Mouse (Mus musculus) liver, adult 2 months (tissue): ENCODE measurements around the gene Iqgap2. TPM values are rescaled to one million over a fixed set of nuclear protein-coding genes. Genes with fewer than 3 reads are reported as not detected.

ENCODE experiments used
- DNase-seq: peaks from one replicate; pipeline ENCODE4 v3.0.0-alpha.2; 2011; ENCODE audit warnings: low read depth, low spot score; ENCODE audit errors: extremely low read depth
- H3K27ac ChIP-seq: fragments of 200-500 bp; replicated peaks from 2 replicates; pipeline ENCODE4 v1.5.1; 2012; ENCODE audit warnings: low read depth, mild to moderate bottlenecking, control low read depth, inconsistent platforms, low read length; ENCODE audit not compliant: insufficient read depth
- H3K27me3 ChIP-seq: fragments of 200-500 bp; 2 replicates; pipeline ENCODE4 v1.6.1; 2012; ENCODE audit warnings: mild to moderate bottlenecking, moderate library complexity, low read length, inconsistent platforms; ENCODE audit not compliant: control insufficient read depth, insufficient read depth
- H3K36me3 ChIP-seq: fragments of 200-500 bp; 2 replicates; pipeline ENCODE4 v1.6.1; 2012; ENCODE audit warnings: low read length, inconsistent platforms; ENCODE audit not compliant: control insufficient read depth, insufficient read depth
- H3K4me1 ChIP-seq: fragments of 200-500 bp; 2 replicates; pipeline ENCODE4 v1.6.1; 2011; ENCODE audit warnings: low read length; ENCODE audit not compliant: control insufficient read depth, insufficient read depth
- H3K4me3 ChIP-seq: fragments of 200-500 bp; 2 replicates; pipeline ENCODE4 v1.5.1; 2011; ENCODE audit warnings: low read depth, mild to moderate bottlenecking, control low read depth, low read length, moderate library complexity; ENCODE audit not compliant: insufficient read depth
- H3K79me2 ChIP-seq: fragments of 200-500 bp; 2 replicates; pipeline ENCODE4 v1.6.1; 2012; ENCODE audit warnings: inconsistent platforms, mild to moderate bottlenecking, low read length, moderate library complexity; ENCODE audit not compliant: control insufficient read depth, insufficient read depth
- H3K9ac ChIP-seq: fragments of 200-500 bp; 2 replicates; pipeline ENCODE4 v1.6.1; 2012; ENCODE audit warnings: low read depth, mild to moderate bottlenecking, control low read depth, inconsistent platforms, low read length
- CTCF ChIP-seq: fragments of 200-500 bp; IDR thresholded peaks from 2 replicates; pipeline ENCODE4 v1.5.1; 2011; ENCODE audit warnings: low read depth, low read length, control low read depth
- POLR2A ChIP-seq: fragments of 200-500 bp; IDR thresholded peaks from 2 replicates; pipeline ENCODE4 v1.6.1; 2011; ENCODE audit warnings: low read length, control low read depth; ENCODE audit not compliant: insufficient read depth; ENCODE audit errors: extremely low read depth
- WGBS: fragments of 180-500 bp; shearing (Covaris S2); methylation state at CpG from one replicate; pipeline ENCODE4 v1.1.7; 2018; 5-methylcytosine and 5-hydroxymethylcytosine counted together
- polyA plus RNA-seq: library from polyadenylated mRNA; depleted of rRNA; stranded (reverse); fragments of >200 nt; gene quantifications from 2 replicates; pipeline ENCODE4 v1.2.3, GENCODE M21; 2012
- total RNA-seq: library from RNA; depleted of rRNA; stranded (reverse); fragments of >200 nt; gene quantifications from 2 replicates; pipeline ENCODE4 v1.2.3, GENCODE M21; 2014

Gene Iqgap2
- total and polyA plus RNA-seq, 2 experiments: 21.4 to 189 TPM

DNA sequence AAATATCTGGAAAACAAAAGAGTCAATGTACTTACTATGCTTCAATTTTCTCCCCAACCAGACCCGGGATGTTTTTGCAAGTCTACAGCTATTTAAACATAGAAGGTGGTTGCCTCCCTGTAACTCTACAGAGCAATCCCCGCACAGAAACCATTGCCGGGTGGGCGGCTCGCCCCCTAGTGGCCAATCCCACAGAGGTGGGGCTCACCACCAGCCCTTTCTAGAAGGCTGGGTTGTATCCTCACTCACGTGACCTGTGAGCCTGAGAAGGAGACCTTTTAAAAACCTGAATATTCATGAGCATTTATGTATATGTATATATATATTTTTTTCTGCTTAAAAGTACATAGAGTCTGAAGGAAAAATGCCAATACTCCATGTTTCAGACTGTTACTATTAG is 145.2 kb downstream of the Iqgap2 start:
- H3K4me3 ChIP-seq: no peak overlapping the region
- peak; percentile 72 for TF ChIP-seq CTCF
- TF ChIP-seq POLR2A: no peak
- no peaks in the 10 kb centered on the region for H3K79me2 ChIP-seq
- 39% methylated on average over 6 of the region's 6 CpGs for WGBS
- peaks cover 39% of the 10 kb centered on the region for H3K36me3 ChIP-seq
- no peak overlapping the region for H3K9ac ChIP-seq
- H3K27me3 ChIP-seq: no peaks in the 10 kb centered on the region
- no peak overlapping the region for H3K27ac ChIP-seq
- DNase-seq: no peak
- no peaks in the 10 kb centered on the region for H3K4me1 ChIP-seq

DNA sequence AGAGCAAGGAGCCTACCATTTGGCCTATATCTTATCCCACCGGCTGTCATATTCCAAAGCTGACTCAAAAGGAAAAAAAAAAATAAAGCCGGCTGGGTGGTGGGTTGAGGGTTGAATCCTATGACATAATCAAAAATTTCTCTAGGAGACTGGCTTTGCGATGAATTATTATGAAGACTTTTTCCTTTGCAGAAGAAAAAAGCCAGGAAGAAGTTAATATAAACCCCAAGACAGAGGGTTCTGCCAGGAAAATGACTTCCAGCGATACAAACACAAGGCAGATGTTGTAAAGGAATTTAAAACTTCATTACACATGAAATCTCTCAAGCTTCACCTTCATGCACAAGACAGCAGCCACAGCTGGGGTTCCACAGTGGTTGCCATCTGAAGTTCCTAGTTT is 146.3 kb downstream of the Iqgap2 start:
- no peaks in the 10 kb centered on the region for H3K4me1 ChIP-seq
- no peak overlapping the region for H3K4me3 ChIP-seq
- WGBS: 65% methylated on average over 4 of the region's 4 CpGs
- H3K27ac ChIP-seq: no peak overlapping the region
- no peak for TF ChIP-seq POLR2A
- no peak for TF ChIP-seq CTCF
- no peaks in the 10 kb centered on the region for H3K27me3 ChIP-seq
- DNase-seq: no peak
- peaks cover 39% of the 10 kb centered on the region for H3K36me3 ChIP-seq
- H3K79me2 ChIP-seq: no peaks in the 10 kb centered on the region
- no peak overlapping the region for H3K9ac ChIP-seq

DNA sequence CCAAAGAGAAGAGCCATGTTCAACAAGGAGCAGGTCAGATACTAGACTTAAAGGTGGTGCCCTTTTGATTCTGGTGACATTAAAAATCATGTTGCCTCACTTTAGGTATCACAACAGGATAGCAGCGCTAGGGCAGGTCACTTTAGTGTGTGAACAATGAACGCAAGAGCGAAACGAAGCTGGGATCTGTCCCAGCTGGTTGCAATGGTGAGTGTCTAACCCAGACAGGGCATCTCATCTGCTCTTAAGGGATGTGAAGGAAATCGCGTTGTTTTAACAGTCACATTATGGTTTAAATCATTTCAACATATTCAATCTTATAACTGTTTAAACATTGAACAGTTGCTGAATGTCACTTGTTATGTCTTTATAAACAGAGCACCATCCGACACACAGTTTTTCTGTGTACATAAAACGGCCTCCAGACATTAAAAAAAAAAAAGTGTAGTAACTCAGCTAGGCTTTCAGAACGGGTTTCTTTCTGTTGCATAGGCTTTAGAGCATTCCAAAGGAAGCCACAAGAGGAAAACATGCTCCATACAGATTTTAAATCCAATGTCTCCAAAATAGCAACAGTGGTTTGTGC is 148.7 kb downstream of the Iqgap2 start:
- 83% methylated on average over 9 of the region's 9 CpGs for WGBS
- no peaks in the 10 kb centered on the region for H3K27me3 ChIP-seq
- peaks cover 33% of the 10 kb centered on the region for H3K36me3 ChIP-seq
- H3K4me3 ChIP-seq: no peak overlapping the region
- H3K79me2 ChIP-seq: no peaks in the 10 kb centered on the region
- H3K27ac ChIP-seq: no peak overlapping the region
- no peak overlapping the region for H3K9ac ChIP-seq
- DNase-seq: no peak
- TF ChIP-seq CTCF (no peak), POLR2A (no peak)
- no peaks in the 10 kb centered on the region for H3K4me1 ChIP-seq

DNA sequence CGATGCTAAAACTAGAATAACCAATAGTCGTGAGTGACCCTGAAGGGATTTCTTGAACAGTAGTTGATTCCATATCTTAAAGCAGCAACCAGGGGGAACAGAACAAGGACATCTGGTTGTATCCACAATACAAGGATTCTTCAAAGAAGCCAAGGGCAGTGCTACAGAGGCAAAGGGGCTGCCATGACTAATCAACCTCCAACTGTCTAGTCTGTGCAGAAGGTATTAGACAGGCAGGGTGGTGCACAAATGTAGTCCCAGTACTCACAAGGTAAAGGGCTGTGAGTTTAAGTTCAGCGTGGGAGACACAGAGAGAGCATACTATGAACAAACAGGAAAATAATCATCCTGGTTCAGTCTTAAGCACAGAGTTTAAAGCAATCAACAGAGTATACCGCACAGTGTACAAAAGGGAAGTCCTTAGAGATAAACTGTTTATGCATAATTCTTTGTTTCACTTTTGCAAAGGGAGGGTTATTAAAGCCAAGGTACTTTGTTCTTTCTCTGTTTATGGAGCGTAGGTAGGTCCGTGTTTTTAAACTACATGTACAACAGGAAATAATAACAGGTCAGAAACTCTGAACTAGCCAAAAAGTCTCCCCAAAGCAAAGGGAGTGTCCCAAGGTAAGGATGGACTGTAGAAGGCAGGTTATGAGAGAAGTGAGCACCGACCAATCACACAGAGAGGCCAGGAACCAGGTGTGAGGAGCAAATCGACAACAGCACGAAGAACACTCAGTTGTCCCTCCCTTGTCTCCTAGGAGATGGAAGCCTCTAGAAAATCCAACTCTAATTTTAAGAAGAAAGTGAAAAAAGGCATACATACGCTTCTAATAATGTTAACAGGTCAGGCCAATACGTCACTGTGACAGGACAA is 149.7 kb downstream of the Iqgap2 start:
- no peak overlapping the region for H3K4me3 ChIP-seq
- H3K27ac ChIP-seq: no peak overlapping the region
- no peaks in the 10 kb centered on the region for H3K4me1 ChIP-seq
- H3K9ac ChIP-seq: no peak overlapping the region
- DNase-seq: no peak
- H3K27me3 ChIP-seq: no peaks in the 10 kb centered on the region
- WGBS: 85% methylated on average over 11 of the region's 11 CpGs
- TF ChIP-seq CTCF (no peak), POLR2A (no peak)
- H3K36me3 ChIP-seq: peaks cover 32% of the 10 kb centered on the region
- no peaks in the 10 kb centered on the region for H3K79me2 ChIP-seq

DNA sequence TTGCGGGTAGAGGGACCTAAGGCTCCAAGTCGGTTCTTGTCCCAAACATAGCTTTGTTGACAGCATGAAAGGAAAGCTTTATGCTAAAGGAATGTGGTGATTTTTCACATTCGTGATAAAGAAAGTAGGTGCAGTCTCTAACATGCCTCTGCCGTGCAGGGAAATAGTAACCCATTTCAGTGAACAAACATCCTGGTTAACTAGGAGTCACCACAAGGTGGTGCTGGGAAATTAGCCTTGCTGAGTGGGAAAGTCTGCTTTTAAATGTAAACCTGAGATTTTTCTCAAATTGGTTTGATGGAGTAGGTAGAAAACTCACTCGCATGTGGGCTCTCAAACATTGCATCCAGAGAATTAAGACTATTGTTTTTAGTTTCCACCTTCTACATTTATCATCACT is 152.1 kb downstream of the Iqgap2 start:
- no peak overlapping the region for H3K9ac ChIP-seq
- H3K79me2 ChIP-seq: no peaks in the 10 kb centered on the region
- 75% methylated on average over 5 of the region's 5 CpGs for WGBS
- H3K36me3 ChIP-seq: peaks cover 21% of the 10 kb centered on the region
- no peaks in the 10 kb centered on the region for H3K27me3 ChIP-seq
- no peaks in the 10 kb centered on the region for H3K4me1 ChIP-seq
- H3K4me3 ChIP-seq: no peak overlapping the region
- H3K27ac ChIP-seq: no peak overlapping the region
- no peak for DNase-seq
- TF ChIP-seq CTCF: no peak
- no peak for TF ChIP-seq POLR2A

DNA sequence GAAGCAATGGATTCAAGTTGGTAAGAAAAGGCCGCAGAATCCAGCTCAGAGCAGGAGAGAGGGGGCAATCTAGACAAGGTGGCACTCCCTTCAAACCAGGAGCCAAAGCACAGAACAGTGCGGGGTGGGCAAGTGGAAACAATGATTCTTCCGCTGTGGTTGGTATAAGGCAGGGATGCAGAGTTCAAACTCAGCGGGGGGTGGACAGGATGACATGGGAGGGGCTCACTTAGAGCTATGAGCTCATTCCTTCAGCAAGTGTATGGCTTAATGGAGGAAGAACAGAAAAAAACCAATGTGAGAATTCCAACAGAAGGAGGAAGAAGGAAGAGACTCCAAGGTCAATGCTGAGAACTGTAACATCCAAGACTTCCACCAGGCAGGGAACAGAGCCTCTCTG is 161.2 kb downstream of the Iqgap2 start:
- Histone ChIP-seq H3K36me3 (peaks cover 65% of the 10 kb centered on the region), H3K27ac (no peak overlapping the region), H3K9ac (no peak overlapping the region), H3K27me3 (no peaks in the 10 kb centered on the region), H3K4me1 (no peaks in the 10 kb centered on the region; the same call in 1 of the 2 replicates), H3K79me2 (no peaks in the 10 kb centered on the region), H3K4me3 (no peak overlapping the region)
- WGBS: 90% methylated on average over 4 of the region's 4 CpGs
- no peak for TF ChIP-seq POLR2A
- no peak for TF ChIP-seq CTCF
- no peak for DNase-seq
